Comparison of ENCODE assay signal across 23 mouse cellular contexts in genomic region chr4:107389345-107389744, GRCm38 (mm10). TPM values are rescaled to one million over a fixed set of nuclear protein-coding genes. Genes with fewer than 3 reads are reported as not detected.
"Had no signal": no experiment of that assay in that cellular context is flagged by ENCODE, and none has a peak within 500 bp of the region (broad histone marks: within the 10 kb centered on the region; RNA-seq: fewer than 3 reads in every experiment).

No protein-coding gene starts in this region.

- DNase-seq: cerebellum, adult 8-10 months; cerebellum, adult 9-10 months; cerebellum, adult 9-11 months; cerebellum, postnatal 10 days; cerebellum, postnatal 14 days; cerebellum, postnatal 25 days; cerebellum, postnatal 36 days; embryo, embryonic 11 days; forebrain, postnatal 0 days; gastrocnemius, adult 2 months; gastrocnemius, postnatal 10 days; gastrocnemius, postnatal 14 days; gastrocnemius, postnatal 25 days; gastrocnemius, postnatal 36 days; heart, adult 11 months; heart, adult 18-20 months; heart, adult 2 months had no signal

- ATAC-seq: forebrain, embryonic 13.5 days; forebrain, embryonic 14.5 days; forebrain, embryonic 15.5 days; forebrain, embryonic 16.5 days; forebrain, postnatal 0 days had no signal

RNA-seq across cellular contexts. Expression of gene Glis1, which starts 45.0 kb away (rescaled TPM):
- total RNA-seq: common myeloid progenitor, adult 5-6 weeks; gastrocnemius, postnatal 25 days; granulocyte monocyte progenitor cell, adult 5-6 weeks had no signal
